Mouse (Mus musculus) bone marrow, adult 2 months (tissue): ENCODE measurements around the gene Plekha1.

ENCODE experiments used
- CTCF ChIP-seq: fragments of 200-500 bp; IDR thresholded peaks from 2 replicates; pipeline ENCODE4 v1.5.1; 2011; ENCODE audit warnings: low read length, control low read depth; ENCODE audit not compliant: control insufficient read depth, insufficient read depth
- POLR2A ChIP-seq: fragments of 200-500 bp; IDR thresholded peaks from 2 replicates; pipeline ENCODE4 v1.6.1; 2011; ENCODE audit warnings: low read depth, mild to moderate bottlenecking, control low read depth, low read length, borderline replicate concordance; ENCODE audit not compliant: control insufficient read depth

- TF ChIP-seq POLR2A (no peak), CTCF (no peak)
Measured at GRCm38 (mm10) chr7:130959868-130960267, 94.3 kb downstream of the Plekha1 start.
